Mouse (Mus musculus): ENCODE results near the gene Smlr1. TPM values are rescaled to one million over a fixed set of nuclear protein-coding genes. Genes with fewer than 3 reads are reported as not detected.

Smlr1 gene
- total RNA-seq (2021), result not detected
- long read RNA-seq, experiment 1, result 0 reads
- long read RNA-seq, experiment 2, result 0 reads

GRCm38 (mm10) chr10:25535891-25536331, at the start of gene Smlr1:
Gene Smlr1, minus strand, starts transcription at chr10:25536267.
- no peak for DNase-seq

- DNase-seq, result peak; percentile 25
Observed at GRCm38 (mm10) chr10:25584899-25585298, 48.8 kb upstream of the Smlr1 start.

- no peak for DNase-seq
Observed at GRCm38 (mm10) chr10:25580066-25580465, 44.0 kb upstream of the Smlr1 start.

GRCm38 (mm10) chr10:25571319-25572240, 35.5 kb upstream of the Smlr1 start:
- no peak for DNase-seq

- DNase-seq, result no peak
Observed at GRCm38 (mm10) chr10:25552936-25553335, 16.9 kb upstream of the Smlr1 start.

GRCm38 (mm10) chr10:25541097-25541496, 5.0 kb upstream of the Smlr1 start:
- DNase-seq, result no peak

- no peak for DNase-seq
Observed at GRCm38 (mm10) chr10:25539771-25540168, 3.7 kb upstream of the Smlr1 start.

- DNase-seq, result no peak
Observed at GRCm38 (mm10) chr10:25539146-25539770, 3.2 kb upstream of the Smlr1 start.

GRCm38 (mm10) chr10:25538738-25539137, 2.7 kb upstream of the Smlr1 start:
- DNase-seq, result no peak

- DNase-seq, result no peak
Observed at GRCm38 (mm10) chr10:25536621-25537020, 554 bp upstream of the Smlr1 start.

- no peak for DNase-seq
Observed at GRCm38 (mm10) chr10:25534467-25534866, 1.6 kb downstream of the Smlr1 start.

- DNase-seq, result no peak
Observed at GRCm38 (mm10) chr10:25533513-25534246, 2.4 kb downstream of the Smlr1 start.

GRCm38 (mm10) chr10:25533105-25533504, 3.0 kb downstream of the Smlr1 start:
- DNase-seq, result no peak

GRCm38 (mm10) chr10:25531335-25531734, 4.7 kb downstream of the Smlr1 start:
- DNase-seq, result no peak

GRCm38 (mm10) chr10:25527126-25527525, 8.9 kb downstream of the Smlr1 start:
- peak; percentile 13 for DNase-seq

GRCm38 (mm10) chr10:25526622-25527021, 9.4 kb downstream of the Smlr1 start:
- DNase-seq, result no peak

- DNase-seq, result no peak
Observed at GRCm38 (mm10) chr10:25526156-25526555, 9.9 kb downstream of the Smlr1 start.

- no peak for DNase-seq
Observed at GRCm38 (mm10) chr10:25523727-25524126, 12.3 kb downstream of the Smlr1 start.

- DNase-seq, result no peak
Observed at GRCm38 (mm10) chr10:25520428-25520827, 15.6 kb downstream of the Smlr1 start.

GRCm38 (mm10) chr10:25519954-25520353, 16.1 kb downstream of the Smlr1 start:
- no peak for DNase-seq

- DNase-seq, result no peak
Observed at GRCm38 (mm10) chr10:25513821-25514220, 22.2 kb downstream of the Smlr1 start.

- no peak for DNase-seq
Observed at GRCm38 (mm10) chr10:25503250-25503649, 32.8 kb downstream of the Smlr1 start.

Data from gastrocnemius, postnatal 25 days (tissue).